Mouse (Mus musculus) MEL (cell line): Measurements from ENCODE around the gene Clec1a. TPM values are rescaled to one million over a fixed set of nuclear protein-coding genes. Genes with fewer than 3 reads are reported as not detected.

ENCODE experiments used
- DNase-seq: peaks from one replicate; pipeline ENCODE4 v3.0.0; 2011; ENCODE audit warnings: low read depth, low spot score
- H3K27ac ChIP-seq: 2 replicates; pipeline ENCODE4 v1.5.1; 2012; ENCODE audit warnings: low read depth, mild to moderate bottlenecking, control low read depth, low read length, moderate library complexity; ENCODE audit not compliant: control insufficient read depth
- H3K27me3 ChIP-seq, 2 experiments: fragments of 150-350 bp in 1 of 2; sonication (generic) in 1 of 2; 2 replicates each; pipeline ENCODE4 v1.6.1; 2012; ENCODE audit warnings: low read length in 2 of 2, mild to moderate bottlenecking in 2 of 2, improper control_type of control experiment in 1 of 2, moderate library complexity in 1 of 2; ENCODE audit not compliant: insufficient read depth in 2 of 2, control insufficient read depth in 1 of 2
- H3K36me3 ChIP-seq, 2 experiments: 2 replicates each; pipeline ENCODE4 v1.6.1; 2012 to 2014; ENCODE audit warnings: low read length in 2 of 2, improper control_type of control experiment in 1 of 2, inconsistent platforms in 1 of 2, mild to moderate bottlenecking in 1 of 2; ENCODE audit not compliant: insufficient read depth in 2 of 2, control insufficient read depth in 1 of 2
- H3K4me1 ChIP-seq, 2 experiments: fragments of 150-350 bp in 1 of 2; sonication (generic) in 1 of 2; 2 replicates each; pipeline ENCODE4 v1.6.1; 2012; ENCODE audit warnings: low read length in 2 of 2, improper control_type of control experiment in 1 of 2, mild to moderate bottlenecking in 1 of 2; ENCODE audit not compliant: insufficient read depth in 2 of 2, control insufficient read depth in 1 of 2
- H3K4me3 ChIP-seq, 2 experiments: fragments of 150-350 bp in 1 of 2; sonication (generic) in 1 of 2; 2 replicates each; pipeline ENCODE4 v1.5.1; 2012; ENCODE audit warnings: low read depth in 2 of 2, low read length in 2 of 2, mild to moderate bottlenecking in 2 of 2, moderate library complexity in 2 of 2, control low read depth in 1 of 2, improper control_type of control experiment in 1 of 2; ENCODE audit not compliant: control insufficient read depth in 1 of 2, insufficient read depth in 1 of 2
- H3K79me2 ChIP-seq: 2 replicates; pipeline ENCODE4 v1.6.1; 2012; ENCODE audit warnings: mild to moderate bottlenecking, low read length, moderate library complexity; ENCODE audit not compliant: control insufficient read depth, poor library complexity, insufficient read depth
- H3K9ac ChIP-seq: 2 replicates; pipeline ENCODE4 v1.6.1; 2012; ENCODE audit warnings: low read depth, mild to moderate bottlenecking, control low read depth, low read length, moderate library complexity; ENCODE audit not compliant: control insufficient read depth, poor library complexity, severe bottlenecking
- H3K9me3 ChIP-seq: fragments of 150-350 bp; sonication (generic); replicated peaks from 2 replicates; pipeline ENCODE4 v1.6.1; 2012; ENCODE audit warnings: mild to moderate bottlenecking, low read length, improper control_type of control experiment, moderate library complexity; ENCODE audit not compliant: insufficient read depth
- BHLHE40 ChIP-seq: IDR thresholded peaks from 2 replicates; pipeline ENCODE4 v1.6.1; 2012; ENCODE audit warnings: low read depth, mild to moderate bottlenecking, inconsistent platforms, low read length, improper control_type of control experiment, borderline replicate concordance
- CHD1 ChIP-seq: IDR thresholded peaks from 2 replicates; pipeline ENCODE4 v1.6.1; 2012; ENCODE audit warnings: low read depth, mild to moderate bottlenecking, inconsistent platforms, low read length, improper control_type of control experiment
- CHD2 ChIP-seq: IDR thresholded peaks from 2 replicates; pipeline ENCODE4 v1.6.1; 2011; ENCODE audit warnings: low read length, improper control_type of control experiment
- CTCF ChIP-seq, 3 experiments: IDR thresholded peaks in 2 of 3; conservative IDR thresholded peaks in 1 of 3; 2 replicates each; pipeline ENCODE4 v1.5.1; 2011 to 2012; ENCODE audit warnings: low read length in 3 of 3, low read depth in 2 of 3, mild to moderate bottlenecking in 2 of 3, improper control_type of control experiment in 1 of 3, inconsistent platforms in 1 of 3, mixed read lengths in 1 of 3, moderate library complexity in 1 of 3; ENCODE audit not compliant: control insufficient read depth in 1 of 3, insufficient read depth in 1 of 3, poor library complexity in 1 of 3, severe bottlenecking in 1 of 3
- E2F4 ChIP-seq: IDR thresholded peaks from 2 replicates; pipeline ENCODE4 v1.6.1; 2011; ENCODE audit warnings: low read depth, low read length, improper control_type of control experiment, borderline replicate concordance
- ETS1 ChIP-seq: IDR thresholded peaks from 2 replicates; pipeline ENCODE4 v1.6.1; 2012; ENCODE audit warnings: low read depth, mild to moderate bottlenecking, inconsistent platforms, low read length, improper control_type of control experiment, moderate library complexity
- GABPA ChIP-seq: IDR thresholded peaks from 2 replicates; pipeline ENCODE4 v1.6.1; 2012; ENCODE audit warnings: low read depth, mild to moderate bottlenecking, inconsistent platforms, low read length, improper control_type of control experiment, moderate library complexity
- HCFC1 ChIP-seq: IDR thresholded peaks from 2 replicates; pipeline ENCODE4 v1.6.1; 2012; ENCODE audit warnings: low read depth, mild to moderate bottlenecking, inconsistent platforms, low read length, improper control_type of control experiment, moderate library complexity
- MAX ChIP-seq: IDR thresholded peaks from 2 replicates; pipeline ENCODE4 v1.6.1; 2011; ENCODE audit warnings: low read length, improper control_type of control experiment
- MAZ ChIP-seq: IDR thresholded peaks from 2 replicates; pipeline ENCODE4 v1.6.1; 2012; ENCODE audit warnings: low read depth, mild to moderate bottlenecking, inconsistent platforms, low read length, improper control_type of control experiment
- MYB ChIP-seq: IDR thresholded peaks from 2 replicates; pipeline ENCODE4 v1.6.1; 2011; ENCODE audit warnings: mild to moderate bottlenecking, low read depth, low read length, improper control_type of control experiment
- MYC ChIP-seq: IDR thresholded peaks from 2 replicates; pipeline ENCODE4 v1.6.1; 2011; ENCODE audit warnings: low read depth, mild to moderate bottlenecking, low read length, improper control_type of control experiment, moderate library complexity
- POLR2AphosphoS2 ChIP-seq: IDR thresholded peaks from 2 replicates; pipeline ENCODE4 v1.6.1; 2011; ENCODE audit warnings: low read length, improper control_type of control experiment
- RCOR1 ChIP-seq: IDR thresholded peaks from 2 replicates; pipeline ENCODE4 v1.6.1; 2012; ENCODE audit warnings: low read depth, mild to moderate bottlenecking, inconsistent platforms, low read length, improper control_type of control experiment
- USF1 ChIP-seq: IDR thresholded peaks from 2 replicates; pipeline ENCODE4 v1.6.1; 2014; ENCODE audit warnings: low read depth, mild to moderate bottlenecking, inconsistent platforms, low read length, improper control_type of control experiment, moderate library complexity
- ZC3H11A ChIP-seq: IDR thresholded peaks from 2 replicates; pipeline ENCODE4 v1.6.1; 2012; ENCODE audit warnings: low read depth, mild to moderate bottlenecking, inconsistent platforms, low read length, improper control_type of control experiment
- ZMIZ1 ChIP-seq: IDR thresholded peaks from 2 replicates; pipeline ENCODE4 v1.6.1; 2012; ENCODE audit warnings: low read depth, mild to moderate bottlenecking, inconsistent platforms, low read length, improper control_type of control experiment, moderate library complexity
- ZNF384 ChIP-seq: IDR thresholded peaks from 2 replicates; pipeline ENCODE4 v1.6.1; 2012; ENCODE audit warnings: low read depth, mild to moderate bottlenecking, inconsistent platforms, low read length, improper control_type of control experiment
- polyA plus RNA-seq, 2 experiments: library from polyadenylated mRNA; stranded (reverse) in 1 of 2; unstranded in 1 of 2; fragments of >175 nt in 1 of 2; fragments of >200 nt in 1 of 2; gene quantifications; 2 replicates each; pipeline versions ENCODE4 v1.2.1 to v1.2.4; 2012; ENCODE audit warnings: low replicate concordance in 2 of 2, low read depth in 1 of 2; ENCODE audit not compliant: insufficient read length in 2 of 2, insufficient read depth in 1 of 2, missing spikeins in 1 of 2
- total RNA-seq: library from RNA; depleted of rRNA; stranded (reverse); fragments of 300-350 nt; gene quantifications from 2 replicates; pipeline ENCODE4 v1.2.3, GENCODE M21; 2012

The Clec1a gene
- total and polyA plus RNA-seq, 3 experiments: not detected

- TF ChIP-seq ZC3H11A (no peak), BHLHE40 (no peak), GABPA (no peak), HCFC1 (no peak), ETS1 (no peak), MYC (no peak), MAX (no peak)
- H3K79me2 ChIP-seq: no peaks in the 10 kb centered on the region
- no peak overlapping the region for H3K4me3 ChIP-seq
- no peak overlapping the region for H3K9ac ChIP-seq
- no peaks in the 10 kb centered on the region; a peak in 1 of 4 replicates for H3K27me3 ChIP-seq
- no peaks in the 10 kb centered on the region for H3K4me1 ChIP-seq
- H3K36me3 ChIP-seq: no peaks in the 10 kb centered on the region
- no peaks in the 10 kb centered on the region for H3K9me3 ChIP-seq
- H3K27ac ChIP-seq: no peak overlapping the region
- DNase-seq: no peak
These were observed 66.8 kb downstream of the Clec1a start for GRCm38 (mm10) chr6:129385000-129385399.

- no peak overlapping the region for H3K27ac ChIP-seq
These were observed 68.3 kb downstream of the Clec1a start for GRCm38 (mm10) chr6:129383466-129383865.

GRCm38 (mm10) chr6:129381736-129382135 lies 70.1 kb downstream of the Clec1a start:
- H3K79me2 ChIP-seq: no peaks in the 10 kb centered on the region
- H3K27ac ChIP-seq: no peak overlapping the region
- H3K9ac ChIP-seq: no peak overlapping the region
- H3K4me1 ChIP-seq: no peaks in the 10 kb centered on the region
- no peaks in the 10 kb centered on the region for H3K36me3 ChIP-seq
- no peak overlapping the region for H3K4me3 ChIP-seq
- no peak for TF ChIP-seq RCOR1
- no peak for TF ChIP-seq POLR2AphosphoS2
- no peak for TF ChIP-seq CHD2
- TF ChIP-seq E2F4: no peak
- TF ChIP-seq CHD1: no peak
- TF ChIP-seq ZNF384: no peak
- no peak for TF ChIP-seq HCFC1
- TF ChIP-seq ZMIZ1: no peak
- TF ChIP-seq MYC: no peak
- TF ChIP-seq MYB: no peak
- TF ChIP-seq CTCF (IDR thresholded peaks at IDR 0.05 in 2 of 3, conservative IDR thresholded peaks at IDR 0.05 in 1 of 3; ENCODE audit: control insufficient read depth in 1 of 3, insufficient read depth in 1 of 3, low read depth in 2 of 3, low read length in 3 of 3, poor library complexity in 1 of 3, severe bottlenecking in 1 of 3): no peak
- H3K9me3 ChIP-seq: no peaks in the 10 kb centered on the region
- DNase-seq: no peak
- H3K27me3 ChIP-seq: no peaks in the 10 kb centered on the region; a peak in 1 of 4 replicates

More at GRCm38 (mm10) chr6:129383466-129383865, 68.3 kb downstream of the Clec1a start:
- no peaks in the 10 kb centered on the region for H3K9me3 ChIP-seq
- H3K9ac ChIP-seq: no peak overlapping the region
- H3K4me1 ChIP-seq: no peaks in the 10 kb centered on the region
- H3K36me3 ChIP-seq: no peaks in the 10 kb centered on the region
- no peaks in the 10 kb centered on the region; a peak in 1 of 4 replicates for H3K27me3 ChIP-seq
- TF ChIP-seq USF1: peak; percentile 48; the same call in 1 of the 2 replicates
- TF ChIP-seq MAZ: no peak
- TF ChIP-seq, all 39 proteins: peak for 1
- H3K4me3 ChIP-seq: no peak overlapping the region
- no peak for DNase-seq
- no peaks in the 10 kb centered on the region for H3K79me2 ChIP-seq
